In the genomic region with DNA sequence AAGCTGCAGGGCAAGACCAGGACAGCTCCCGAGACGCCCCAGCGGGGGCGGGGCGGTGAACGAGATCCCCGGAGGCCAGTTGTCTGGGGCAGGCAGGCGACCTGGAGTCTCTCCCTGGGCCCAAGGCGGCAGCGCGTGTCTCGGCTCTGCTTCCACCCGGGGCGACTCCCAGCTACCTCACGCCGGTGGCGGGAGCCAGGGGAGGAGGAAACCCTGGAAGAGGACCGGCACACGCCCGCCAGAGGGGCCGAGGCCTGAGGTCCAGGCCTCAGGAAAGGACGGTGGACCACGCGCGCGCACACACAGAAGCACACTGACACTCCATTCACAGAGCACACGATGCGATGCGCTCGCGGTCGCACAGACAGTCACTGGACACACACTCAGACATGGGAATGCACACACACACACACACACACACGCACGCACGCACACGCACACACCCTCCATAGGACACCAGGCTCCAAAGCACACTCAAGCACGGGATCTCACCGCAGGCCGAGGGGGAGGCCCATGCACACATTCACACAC, we compare ENCODE assay signal across 8 mouse cellular contexts. TPM values are rescaled to one million over a fixed set of nuclear protein-coding genes. Genes with fewer than 3 reads are reported as not detected.
DNase-seq lines count a peak whose midpoint lies in the region; ATAC-seq and TF ChIP-seq lines count a peak whose summit lies in the region.

No protein-coding gene starts in this region.

- peak; percentile 44 for DNase-seq in adrenal gland, adult 8-10 months
- DNase-seq in hindbrain, embryonic 11.5 days (ENCODE audit: low spot score): peak; percentile 60
- peak; percentile 21 for DNase-seq in midbrain, postnatal 0 days (ENCODE audit: low spot score)
- DNase-seq in adipocyte (ENCODE audit: low spot score): no peak
- DNase-seq in layer of hippocampus, adult 9-11 months: no peak

- no peak overlapping the region for H3K27ac ChIP-seq in forebrain, embryonic 12.5 days
- no peak overlapping the region for H3K27ac ChIP-seq in hindbrain, embryonic 11.5 days (ENCODE audit: low read depth, low read length)
- no peak overlapping the region for H3K27ac ChIP-seq in limb, embryonic 15.5 days
- no peak overlapping the region for H3K27ac ChIP-seq in midbrain, postnatal 0 days (ENCODE audit: low read depth, low read length)

- TF ChIP-seq CTCF in E14TG2a.4 (conservative IDR thresholded peaks at IDR 0.05; ENCODE audit: low read length): no peak
- TF ChIP-seq CTCF in midbrain, postnatal 0 days (IDR thresholded peaks at IDR 0.05): no peak

- WGBS in forebrain, embryonic 12.5 days: under 1% methylated on average over 30 of the region's 39 CpGs
- under 1% methylated on average over 39 of the region's 39 CpGs for WGBS in hindbrain, embryonic 11.5 days
- 2% methylated on average over 39 of the region's 39 CpGs for WGBS in limb, embryonic 15.5 days
- 2% methylated on average over 39 of the region's 39 CpGs for WGBS in midbrain, postnatal 0 days

- no peak for ATAC-seq in forebrain, embryonic 12.5 days (ENCODE audit: low FRiP score)
- ATAC-seq in hindbrain, embryonic 11.5 days (ENCODE audit: low FRiP score): no peak
- no peak for ATAC-seq in limb, embryonic 15.5 days (ENCODE audit: insufficient number of reproducible peaks, low FRiP score, low TSS enrichment, low read depth)
- ATAC-seq in midbrain, postnatal 0 days (ENCODE audit: low FRiP score): no peak

- peaks cover 72% of the 10 kb centered on the region for H3K27me3 ChIP-seq in E14TG2a.4 (ENCODE audit: insufficient read depth, low read length)
- H3K27me3 ChIP-seq in forebrain, embryonic 12.5 days: peaks cover 48% of the 10 kb centered on the region
- peaks cover 28% of the 10 kb centered on the region for H3K27me3 ChIP-seq in hindbrain, embryonic 11.5 days (ENCODE audit: control insufficient read depth, insufficient read depth, low read length)
- H3K27me3 ChIP-seq in limb, embryonic 15.5 days: peaks cover 39% of the 10 kb centered on the region
- peaks cover 21% of the 10 kb centered on the region; the same call in 1 of the 2 replicates for H3K27me3 ChIP-seq in midbrain, postnatal 0 days (ENCODE audit: insufficient read depth, low read length)

- H3K9me3 ChIP-seq in E14TG2a.4 (ENCODE audit: low read length): no peaks in the 10 kb centered on the region
- no peaks in the 10 kb centered on the region for H3K9me3 ChIP-seq in forebrain, embryonic 12.5 days
- no peaks in the 10 kb centered on the region for H3K9me3 ChIP-seq in hindbrain, embryonic 11.5 days (ENCODE audit: control insufficient read depth, low read length)
- no peaks in the 10 kb centered on the region for H3K9me3 ChIP-seq in limb, embryonic 15.5 days
- no peaks in the 10 kb centered on the region for H3K9me3 ChIP-seq in midbrain, postnatal 0 days (ENCODE audit: low read length)

- peak overlapping the region; percentile 84 for H3K4me3 ChIP-seq in E14TG2a.4 (replicated peaks; ENCODE audit: low read length)
- peak overlapping the region; percentile 77 for H3K4me3 ChIP-seq in forebrain, embryonic 12.5 days (replicated peaks)
- peak overlapping the region; percentile 65 for H3K4me3 ChIP-seq in hindbrain, embryonic 11.5 days (ENCODE audit: low read depth, low read length)
- H3K4me3 ChIP-seq in limb, embryonic 15.5 days: peak overlapping the region; percentile 68
- H3K4me3 ChIP-seq in midbrain, postnatal 0 days (ENCODE audit: low read depth, low read length): peak overlapping the region; percentile 62

- peak overlapping the region; percentile 89 for H3K9ac ChIP-seq in forebrain, embryonic 12.5 days
- peak overlapping the region; percentile 63 for H3K9ac ChIP-seq in hindbrain, embryonic 11.5 days (ENCODE audit: low read depth, low read length)
- peak overlapping the region; percentile 63 for H3K9ac ChIP-seq in limb, embryonic 15.5 days
- peak overlapping the region; percentile 74 for H3K9ac ChIP-seq in midbrain, postnatal 0 days (replicated peaks; ENCODE audit: low read length, poor library complexity, severe bottlenecking)

- H3K4me1 ChIP-seq in E14TG2a.4 (replicated peaks; ENCODE audit: low read depth, low read length): peaks cover 32% of the 10 kb centered on the region
- H3K4me1 ChIP-seq in forebrain, embryonic 12.5 days: peaks cover 43% of the 10 kb centered on the region
- peaks cover 7% of the 10 kb centered on the region for H3K4me1 ChIP-seq in hindbrain, embryonic 11.5 days (replicated peaks; ENCODE audit: control insufficient read depth, insufficient read depth, low read length)
- peaks cover 38% of the 10 kb centered on the region for H3K4me1 ChIP-seq in limb, embryonic 15.5 days
- H3K4me1 ChIP-seq in midbrain, postnatal 0 days (ENCODE audit: insufficient read depth, low read length): 0 out of 2 replicates have a peak, but pooled peaks cover 3% of the 10 kb centered on the region

- no peaks in the 10 kb centered on the region for H3K36me3 ChIP-seq in E14TG2a.4 (ENCODE audit: insufficient read depth, low read length)
- H3K36me3 ChIP-seq in forebrain, embryonic 12.5 days (replicated peaks): no peaks in the 10 kb centered on the region
- no peaks in the 10 kb centered on the region for H3K36me3 ChIP-seq in hindbrain, embryonic 11.5 days (ENCODE audit: control insufficient read depth, insufficient read depth, low read length)
- no peaks in the 10 kb centered on the region for H3K36me3 ChIP-seq in limb, embryonic 15.5 days
- no peaks in the 10 kb centered on the region for H3K36me3 ChIP-seq in midbrain, postnatal 0 days (ENCODE audit: insufficient read depth, low read length)

- H3K4me2 ChIP-seq in forebrain, embryonic 12.5 days: peak overlapping the region; percentile 98
- H3K4me2 ChIP-seq in hindbrain, embryonic 11.5 days (replicated peaks; ENCODE audit: low read depth, low read length): peak overlapping the region; percentile 99
- H3K4me2 ChIP-seq in limb, embryonic 15.5 days: peak overlapping the region; percentile 99
- H3K4me2 ChIP-seq in midbrain, postnatal 0 days (ENCODE audit: low read depth, low read length, poor library complexity, severe bottlenecking): peak overlapping the region; percentile 99

RNA-seq across cellular contexts. Expression of gene Ptpru, which starts 1.7 kb away (rescaled TPM):
- 10 to 100 TPM; 40.9 to 82.9 (median 63.9) TPM for total RNA-seq in adrenal gland, adult 8-10 months (2022)
- 47.1 and 57.7 TPM in 2 replicates for polyA plus RNA-seq in forebrain, embryonic 12.5 days (2016; fragmentation: Nextera tagmentation; extraction: Ambion mirVana)
- polyA plus RNA-seq in hindbrain, embryonic 11.5 days (2014; fragmentation: Nextera tagmentation; extraction: Ambion mirVana): 11.4 and 13.2 TPM in 2 replicates
- 9.9 and 14.1 TPM in 2 replicates for polyA plus RNA-seq in limb, embryonic 15.5 days (2015; fragmentation: Nextera tagmentation; extraction: Ambion mirVana)
- total RNA-seq in midbrain, postnatal 0 days (2014; rRNA removed): 34.2 and 37.0 TPM in 2 replicates
- 22.2 and 22.8 TPM in 2 replicates for polyA plus RNA-seq in midbrain, postnatal 0 days (2015; fragmentation: Nextera tagmentation; extraction: Ambion mirVana)

RNA-seq across cellular contexts. Expression of gene Mecr, which starts 6.9 kb away (rescaled TPM):
- 10 to 100 TPM; 62.4 to 80.1 (median 74.6) TPM for total RNA-seq in adrenal gland, adult 8-10 months (2022)
- polyA plus RNA-seq in forebrain, embryonic 12.5 days (2016; fragmentation: Nextera tagmentation; extraction: Ambion mirVana): 40.4 and 41.7 TPM in 2 replicates
- polyA plus RNA-seq in hindbrain, embryonic 11.5 days (2014; fragmentation: Nextera tagmentation; extraction: Ambion mirVana): 44.2 and 45.6 TPM in 2 replicates
- 44.6 and 48.3 TPM in 2 replicates for polyA plus RNA-seq in limb, embryonic 15.5 days (2015; fragmentation: Nextera tagmentation; extraction: Ambion mirVana)
- 24.5 and 28.7 TPM in 2 replicates for total RNA-seq in midbrain, postnatal 0 days (2014; rRNA removed)
- polyA plus RNA-seq in midbrain, postnatal 0 days (2015; fragmentation: Nextera tagmentation; extraction: Ambion mirVana): 30.4 and 31.7 TPM in 2 replicates

RNA-seq across cellular contexts. Expression of gene Srsf4, which starts 37.0 kb away (rescaled TPM):
- 10 to 100 TPM; 55.5 to 77.3 (median 63.0) TPM for total RNA-seq in adrenal gland, adult 8-10 months (2022)
- 193 and 199 TPM in 2 replicates for polyA plus RNA-seq in forebrain, embryonic 12.5 days (2016; fragmentation: Nextera tagmentation; extraction: Ambion mirVana)
- polyA plus RNA-seq in hindbrain, embryonic 11.5 days (2014; fragmentation: Nextera tagmentation; extraction: Ambion mirVana): 128 and 132 TPM in 2 replicates
- polyA plus RNA-seq in limb, embryonic 15.5 days (2015; fragmentation: Nextera tagmentation; extraction: Ambion mirVana): 97.7 and 99.5 TPM in 2 replicates
- 29.3 and 30.2 TPM in 2 replicates for total RNA-seq in midbrain, postnatal 0 days (2014; rRNA removed)
- polyA plus RNA-seq in midbrain, postnatal 0 days (2015; fragmentation: Nextera tagmentation; extraction: Ambion mirVana): 82.6 and 86.2 TPM in 2 replicates

Comparison
In these comparisons a context has a peak if more than half of its experiments do, and no peak if none do; other contexts are left out.
1. DNase-seq: peak in adrenal gland, adult 8-10 months (single experiment), hindbrain, embryonic 11.5 days (single experiment) and midbrain, postnatal 0 days (single experiment); none in adipocyte (single experiment) and layer of hippocampus, adult 9-11 months (single experiment).
2. Peak in every context shown above with its lines, with median percentiles within 50 percentile points of each other: H3K4me3 ChIP-seq, H3K4me2 ChIP-seq and H3K9ac ChIP-seq.